Mouse (Mus musculus) myocyte (in vitro differentiated cells): ENCODE data around the gene Sf3b3.

ENCODE experiments used
- CEBPB ChIP-seq: IDR thresholded peaks from 2 replicates; pipeline ENCODE4 v1.6.1; 2011; ENCODE audit warnings: mild to moderate bottlenecking, moderate library complexity; ENCODE audit not compliant: poor library complexity, insufficient read depth, severe bottlenecking
- E2F4 ChIP-seq: IDR thresholded peaks from one replicate; pipeline ENCODE4 v1.6.1; 2011; ENCODE audit warnings: mild to moderate bottlenecking, control low read depth, moderate library complexity; ENCODE audit not compliant: insufficient read depth
- MAX ChIP-seq: IDR thresholded peaks from one replicate; pipeline ENCODE4 v1.6.1; 2011; ENCODE audit warnings: low read depth, mild to moderate bottlenecking, control low read depth
- MYOD1 ChIP-seq, 3 experiments: IDR thresholded peaks; one replicate each; pipeline ENCODE4 v1.6.1; 2011; ENCODE audit warnings: control low read depth in 2 of 3, low read depth in 2 of 3, mild to moderate bottlenecking in 2 of 3, moderate library complexity in 1 of 3; ENCODE audit not compliant: insufficient read length in 2 of 3, control insufficient read depth in 1 of 3
- MYOG ChIP-seq, 3 experiments: IDR thresholded peaks; one replicate each; pipeline ENCODE4 v1.6.1; 2011; ENCODE audit warnings: control low read depth in 2 of 3, low read depth in 2 of 3, mild to moderate bottlenecking in 2 of 3; ENCODE audit not compliant: insufficient read length in 2 of 3, control insufficient read depth in 1 of 3, insufficient read depth in 1 of 3
- POLR2A ChIP-seq: IDR thresholded peaks from one replicate; pipeline ENCODE4 v1.6.1; 2011; ENCODE audit warnings: low read depth, mild to moderate bottlenecking, control low read depth, moderate library complexity; ENCODE audit not compliant: insufficient read length
- TCF12 ChIP-seq: IDR thresholded peaks from one replicate; pipeline ENCODE4 v1.6.1; 2011; ENCODE audit warnings: mild to moderate bottlenecking, control low read depth; ENCODE audit not compliant: poor library complexity, insufficient read depth, severe bottlenecking

GRCm38 (mm10) chr8:110788981-110789380 is 57.6 kb downstream of the Sf3b3 start:
- TF ChIP-seq MYOG (IDR thresholded peaks at IDR 0.05; ENCODE audit: control insufficient read depth in 1 of 3, insufficient read depth in 1 of 3, insufficient read length in 2 of 3, low read depth in 2 of 3) = peak in 1 of 3 experiments; percentile 47
- TF ChIP-seq MYOD1 (IDR thresholded peaks at IDR 0.05; ENCODE audit: control insufficient read depth in 1 of 3, insufficient read length in 2 of 3, low read depth in 2 of 3) = no peak
- no peak for TF ChIP-seq MAX
- no peak for TF ChIP-seq E2F4
- no peak for TF ChIP-seq POLR2A
- no peak for TF ChIP-seq TCF12
- TF ChIP-seq CEBPB = no peak
